Mouse (Mus musculus): ENCODE measurements around the gene Pecr. TPM values are rescaled to one million over a fixed set of nuclear protein-coding genes. Genes with fewer than 3 reads are reported as not detected.
"Not testable (repeated sequence)": the region's sequence is repeated elsewhere in the genome, so short reads cannot be mapped to it uniquely, and the experiment has no call there.

Pecr gene
- total RNA-seq, 2 experiments from 2014 or later, result 5.1 to 6.4 TPM

- no peak for DNase-seq (ENCODE audit: low spot score in 2 of 2)
These were observed 46.0 kb downstream of the Pecr start for GRCm38 (mm10) chr1:72238016-72238580.

- no peak for DNase-seq (ENCODE audit: low spot score in 2 of 2)
These were observed 46.9 kb downstream of the Pecr start for GRCm38 (mm10) chr1:72237007-72237775.

GRCm38 (mm10) chr1:72236363-72237006, 47.6 kb downstream of the Pecr start:
- peak; percentile 67 to 80 for DNase-seq (ENCODE audit: low spot score in 2 of 2)

- DNase-seq (ENCODE audit: low spot score in 2 of 2), result not testable (repeated sequence)
These were observed 51.5 kb downstream of the Pecr start for GRCm38 (mm10) chr1:72232592-72232991.

- no peak for DNase-seq (ENCODE audit: low spot score in 2 of 2)
These were observed 55.1 kb downstream of the Pecr start for GRCm38 (mm10) chr1:72228974-72229373.

GRCm38 (mm10) chr1:72227546-72227945, 56.6 kb downstream of the Pecr start:
- no peak for DNase-seq (ENCODE audit: low spot score in 2 of 2)

GRCm38 (mm10) chr1:72226887-72227481, 57.1 kb downstream of the Pecr start:
- no peak for DNase-seq (ENCODE audit: low spot score in 2 of 2)

GRCm38 (mm10) chr1:72226172-72226886, 57.8 kb downstream of the Pecr start:
- DNase-seq (ENCODE audit: low spot score in 2 of 2), result no peak

- DNase-seq (ENCODE audit: low spot score in 2 of 2), result peak; percentile 80
These were observed 58.4 kb downstream of the Pecr start for GRCm38 (mm10) chr1:72225720-72226171.

GRCm38 (mm10) chr1:72225054-72225718, 58.9 kb downstream of the Pecr start:
- no peak for DNase-seq (ENCODE audit: low spot score in 2 of 2)

GRCm38 (mm10) chr1:72220008-72220407, 64.1 kb downstream of the Pecr start:
- peak; percentile 44 to 48 for DNase-seq (ENCODE audit: low spot score in 2 of 2)

- DNase-seq (ENCODE audit: low spot score in 2 of 2), result no peak
These were observed 65.0 kb downstream of the Pecr start for GRCm38 (mm10) chr1:72219116-72219515.

- DNase-seq (ENCODE audit: low spot score in 2 of 2), result no peak
These were observed 65.5 kb downstream of the Pecr start for GRCm38 (mm10) chr1:72218626-72219025.

GRCm38 (mm10) chr1:72216761-72217160, 67.4 kb downstream of the Pecr start:
- DNase-seq (ENCODE audit: low spot score in 2 of 2), result no peak

- no peak for DNase-seq (ENCODE audit: low spot score in 2 of 2)
These were observed 68.9 kb downstream of the Pecr start for GRCm38 (mm10) chr1:72215174-72215573.

- no peak for DNase-seq (ENCODE audit: low spot score in 2 of 2)
These were observed 69.6 kb downstream of the Pecr start for GRCm38 (mm10) chr1:72214470-72214961.

GRCm38 (mm10) chr1:72213954-72214353, 70.2 kb downstream of the Pecr start:
- no peak for DNase-seq (ENCODE audit: low spot score in 2 of 2)

GRCm38 (mm10) chr1:72211701-72212699, 72.1 kb downstream of the Pecr start, which contains the start of gene Mreg:
Gene Mreg (minus strand): TSS chr1:72212307.
- peak; percentile 56 to 71 for DNase-seq (ENCODE audit: low spot score in 2 of 2)
